ENCODE assay signal across 12 mouse cellular contexts in genomic region chr4:131996985-131997384, GRCm38 (mm10).
DNase-seq lines count a peak whose midpoint lies in the region; ATAC-seq and TF ChIP-seq lines count a peak whose summit lies in the region.
"Had no signal": no experiment of that assay in that cellular context is flagged by ENCODE, and none has a peak within 500 bp of the region (broad histone marks: within the 10 kb centered on the region; RNA-seq: fewer than 3 reads in every experiment).

No protein-coding gene starts in this region.

- no peak overlapping the region for H3K4me2 ChIP-seq in kidney, postnatal 0 days (ENCODE audit: low read length)
- H3K4me2 ChIP-seq: embryonic facial prominence, embryonic 12.5 days had no signal

- WGBS in kidney, postnatal 0 days = 57% methylated on average over 5 of the region's 5 CpGs

- peak; percentile 58 for TF ChIP-seq CTCF in kidney, postnatal 0 days (IDR thresholded peaks at IDR 0.05; ENCODE audit: low read depth)

- no peaks in the 10 kb centered on the region for H3K27me3 ChIP-seq in kidney, postnatal 0 days (ENCODE audit: insufficient read depth, low read length)
- H3K27me3 ChIP-seq: embryonic facial prominence, embryonic 12.5 days had no signal

- peaks cover 10% of the 10 kb centered on the region; the same call in 1 of the 2 replicates for H3K36me3 ChIP-seq in kidney, postnatal 0 days (ENCODE audit: insufficient read depth, low read length)

- ATAC-seq in kidney, postnatal 0 days (replicated peaks; ENCODE audit: low FRiP score, low read depth) = no peak
- no peak for ATAC-seq in megakaryocyte-erythroid progenitor cell, adult 5-6 weeks (replicated peaks; ENCODE audit: low FRiP score, low TSS enrichment, poor library complexity, severe bottlenecking)

- H3K9ac ChIP-seq in kidney, postnatal 0 days (ENCODE audit: low read depth, low read length) = no peak overlapping the region
- H3K9ac ChIP-seq: embryonic facial prominence, embryonic 12.5 days had no signal

- no peaks in the 10 kb centered on the region for H3K4me1 ChIP-seq in kidney, postnatal 0 days (replicated peaks; ENCODE audit: insufficient read depth, low read length)
- H3K4me1 ChIP-seq: embryonic facial prominence, embryonic 12.5 days had no signal

- H3K9me3 ChIP-seq in kidney, postnatal 0 days (replicated peaks; ENCODE audit: low read length) = no peaks in the 10 kb centered on the region
- H3K9me3 ChIP-seq: embryonic facial prominence, embryonic 12.5 days had no signal

- H3K4me3 ChIP-seq in kidney, postnatal 0 days (replicated peaks; ENCODE audit: low read depth, low read length) = no peak overlapping the region
- H3K4me3 ChIP-seq: embryonic facial prominence, embryonic 12.5 days had no signal

- no peak overlapping the region for H3K27ac ChIP-seq in kidney, postnatal 0 days
- H3K27ac ChIP-seq: embryonic facial prominence, embryonic 12.5 days; macrophage had no signal

- peak; percentile 14 for DNase-seq in embryo, embryonic 10.5 days (ENCODE audit: low spot score)
- no peak for DNase-seq in embryo, embryonic 11 days
- peak; percentile 16 for DNase-seq in kidney, postnatal 0 days (ENCODE audit: low spot score)
- DNase-seq in kidney, postnatal 10 days = no peak
- peak; percentile 19 for DNase-seq in right cerebral cortex, postnatal 4 days
- DNase-seq in right cerebral cortex, postnatal 36 days (ENCODE audit: low spot score in 2 of 2) = no peak
- DNase-seq in testis, postnatal 10 days (ENCODE audit: low spot score) = peak; percentile 49
- DNase-seq: adrenal gland, adult 8-10 months; thymus, adult 18-20 months had no signal

Comparison
In these comparisons a context has a peak if more than half of its experiments do, and no peak if none do; other contexts are left out.
1. DNase-seq: peak in embryo, embryonic 10.5 days (single experiment), kidney, postnatal 0 days (single experiment), right cerebral cortex, postnatal 4 days (single experiment) and testis, postnatal 10 days (single experiment); none in embryo, embryonic 11 days (single experiment), kidney, postnatal 10 days (single experiment) and right cerebral cortex, postnatal 36 days (0 of 2).